Mouse (Mus musculus) MEL (cell line): ENCODE measurements around the gene Dock4. TPM values are rescaled to one million over a fixed set of nuclear protein-coding genes. Genes with fewer than 3 reads are reported as not detected.

Source experiments
- DNase-seq: peaks from one replicate; pipeline ENCODE4 v3.0.0; 2011; ENCODE audit warnings: low read depth, low spot score
- H3K27ac ChIP-seq: 2 replicates; pipeline ENCODE4 v1.5.1; 2012; ENCODE audit warnings: low read depth, mild to moderate bottlenecking, control low read depth, low read length, moderate library complexity; ENCODE audit not compliant: control insufficient read depth
- H3K27me3 ChIP-seq, 2 experiments: fragments of 150-350 bp in 1 of 2; sonication (generic) in 1 of 2; 2 replicates each; pipeline ENCODE4 v1.6.1; 2012; ENCODE audit warnings: low read length in 2 of 2, mild to moderate bottlenecking in 2 of 2, improper control_type of control experiment in 1 of 2, moderate library complexity in 1 of 2; ENCODE audit not compliant: insufficient read depth in 2 of 2, control insufficient read depth in 1 of 2
- H3K36me3 ChIP-seq, 2 experiments: 2 replicates each; pipeline ENCODE4 v1.6.1; 2012 to 2014; ENCODE audit warnings: low read length in 2 of 2, improper control_type of control experiment in 1 of 2, inconsistent platforms in 1 of 2, mild to moderate bottlenecking in 1 of 2; ENCODE audit not compliant: insufficient read depth in 2 of 2, control insufficient read depth in 1 of 2
- H3K4me1 ChIP-seq, 2 experiments: fragments of 150-350 bp in 1 of 2; sonication (generic) in 1 of 2; 2 replicates each; pipeline ENCODE4 v1.6.1; 2012; ENCODE audit warnings: low read length in 2 of 2, improper control_type of control experiment in 1 of 2, mild to moderate bottlenecking in 1 of 2; ENCODE audit not compliant: insufficient read depth in 2 of 2, control insufficient read depth in 1 of 2
- H3K4me3 ChIP-seq, 2 experiments: fragments of 150-350 bp in 1 of 2; sonication (generic) in 1 of 2; 2 replicates each; pipeline ENCODE4 v1.5.1; 2012; ENCODE audit warnings: low read depth in 2 of 2, low read length in 2 of 2, mild to moderate bottlenecking in 2 of 2, moderate library complexity in 2 of 2, control low read depth in 1 of 2, improper control_type of control experiment in 1 of 2; ENCODE audit not compliant: control insufficient read depth in 1 of 2, insufficient read depth in 1 of 2
- H3K79me2 ChIP-seq: 2 replicates; pipeline ENCODE4 v1.6.1; 2012; ENCODE audit warnings: mild to moderate bottlenecking, low read length, moderate library complexity; ENCODE audit not compliant: control insufficient read depth, poor library complexity, insufficient read depth
- H3K9ac ChIP-seq: 2 replicates; pipeline ENCODE4 v1.6.1; 2012; ENCODE audit warnings: low read depth, mild to moderate bottlenecking, control low read depth, low read length, moderate library complexity; ENCODE audit not compliant: control insufficient read depth, poor library complexity, severe bottlenecking
- H3K9me3 ChIP-seq: fragments of 150-350 bp; sonication (generic); replicated peaks from 2 replicates; pipeline ENCODE4 v1.6.1; 2012; ENCODE audit warnings: mild to moderate bottlenecking, low read length, improper control_type of control experiment, moderate library complexity; ENCODE audit not compliant: insufficient read depth
- CHD1 ChIP-seq: IDR thresholded peaks from 2 replicates; pipeline ENCODE4 v1.6.1; 2012; ENCODE audit warnings: low read depth, mild to moderate bottlenecking, inconsistent platforms, low read length, improper control_type of control experiment
- CHD2 ChIP-seq: IDR thresholded peaks from 2 replicates; pipeline ENCODE4 v1.6.1; 2011; ENCODE audit warnings: low read length, improper control_type of control experiment
- CTCF ChIP-seq, 3 experiments: IDR thresholded peaks in 2 of 3; conservative IDR thresholded peaks in 1 of 3; 2 replicates each; pipeline ENCODE4 v1.5.1; 2011 to 2012; ENCODE audit warnings: low read length in 3 of 3, low read depth in 2 of 3, mild to moderate bottlenecking in 2 of 3, improper control_type of control experiment in 1 of 3, inconsistent platforms in 1 of 3, mixed read lengths in 1 of 3, moderate library complexity in 1 of 3; ENCODE audit not compliant: control insufficient read depth in 1 of 3, insufficient read depth in 1 of 3, poor library complexity in 1 of 3, severe bottlenecking in 1 of 3
- ETS1 ChIP-seq: IDR thresholded peaks from 2 replicates; pipeline ENCODE4 v1.6.1; 2012; ENCODE audit warnings: low read depth, mild to moderate bottlenecking, inconsistent platforms, low read length, improper control_type of control experiment, moderate library complexity
- GATA1 ChIP-seq: IDR thresholded peaks from 2 replicates; pipeline ENCODE4 v1.6.1; 2011; ENCODE audit warnings: low read depth, low read length, improper control_type of control experiment
- HCFC1 ChIP-seq: IDR thresholded peaks from 2 replicates; pipeline ENCODE4 v1.6.1; 2012; ENCODE audit warnings: low read depth, mild to moderate bottlenecking, inconsistent platforms, low read length, improper control_type of control experiment, moderate library complexity
- MAFK ChIP-seq: IDR thresholded peaks from 2 replicates; pipeline ENCODE4 v1.6.1; 2011; ENCODE audit warnings: low read depth, mild to moderate bottlenecking, low read length, improper control_type of control experiment, borderline replicate concordance
- MYB ChIP-seq: IDR thresholded peaks from 2 replicates; pipeline ENCODE4 v1.6.1; 2011; ENCODE audit warnings: mild to moderate bottlenecking, low read depth, low read length, improper control_type of control experiment
- MYC ChIP-seq: IDR thresholded peaks from 2 replicates; pipeline ENCODE4 v1.6.1; 2011; ENCODE audit warnings: low read depth, mild to moderate bottlenecking, low read length, improper control_type of control experiment, moderate library complexity
- POLR2A ChIP-seq, 2 experiments: IDR thresholded peaks; 2 replicates each; pipeline ENCODE4 v1.6.1; 2011 to 2012; ENCODE audit warnings: low read length in 2 of 2, mild to moderate bottlenecking in 2 of 2, control low read depth in 1 of 2, improper control_type of control experiment in 1 of 2, low read depth in 1 of 2, moderate library complexity in 1 of 2; ENCODE audit not compliant: control insufficient read depth in 1 of 2, insufficient read depth in 1 of 2, poor library complexity in 1 of 2
- POLR2AphosphoS2 ChIP-seq: IDR thresholded peaks from 2 replicates; pipeline ENCODE4 v1.6.1; 2011; ENCODE audit warnings: low read length, improper control_type of control experiment
- RAD21 ChIP-seq: IDR thresholded peaks from 2 replicates; pipeline ENCODE4 v1.6.1; 2011; ENCODE audit warnings: mild to moderate bottlenecking, low read depth, low read length, improper control_type of control experiment
- SIN3A ChIP-seq: IDR thresholded peaks from 2 replicates; pipeline ENCODE4 v1.6.1; 2012; ENCODE audit warnings: low read length, improper control_type of control experiment, inconsistent platforms
- SMC3 ChIP-seq: IDR thresholded peaks from 2 replicates; pipeline ENCODE4 v1.6.1; 2011; ENCODE audit warnings: low read depth, low read length, improper control_type of control experiment
- TBP ChIP-seq: IDR thresholded peaks from 2 replicates; pipeline ENCODE4 v1.8.0; 2011; ENCODE audit warnings: low read depth, low read length, improper control_type of control experiment
- UBTF ChIP-seq: IDR thresholded peaks from 2 replicates; pipeline ENCODE4 v1.6.1; 2012; ENCODE audit warnings: low read depth, mild to moderate bottlenecking, inconsistent platforms, low read length, improper control_type of control experiment, moderate library complexity, borderline replicate concordance; ENCODE audit not compliant: insufficient read depth
- USF1 ChIP-seq: IDR thresholded peaks from 2 replicates; pipeline ENCODE4 v1.6.1; 2014; ENCODE audit warnings: low read depth, mild to moderate bottlenecking, inconsistent platforms, low read length, improper control_type of control experiment, moderate library complexity
- USF2 ChIP-seq, 2 experiments: IDR thresholded peaks; 2 replicates each; pipeline ENCODE4 v1.6.1; 2011 to 2012; ENCODE audit warnings: improper control_type of control experiment in 2 of 2, low read length in 2 of 2, borderline replicate concordance in 1 of 2, inconsistent platforms in 1 of 2, low read depth in 1 of 2, mild to moderate bottlenecking in 1 of 2; ENCODE audit not compliant: insufficient read depth in 1 of 2
- ZC3H11A ChIP-seq: IDR thresholded peaks from 2 replicates; pipeline ENCODE4 v1.6.1; 2012; ENCODE audit warnings: low read depth, mild to moderate bottlenecking, inconsistent platforms, low read length, improper control_type of control experiment
- ZKSCAN1 ChIP-seq: IDR thresholded peaks from 2 replicates; pipeline ENCODE4 v1.6.1; 2012; ENCODE audit warnings: low read depth, mild to moderate bottlenecking, inconsistent platforms, low read length, improper control_type of control experiment, moderate library complexity
- ZMIZ1 ChIP-seq: IDR thresholded peaks from 2 replicates; pipeline ENCODE4 v1.6.1; 2012; ENCODE audit warnings: low read depth, mild to moderate bottlenecking, inconsistent platforms, low read length, improper control_type of control experiment, moderate library complexity
- polyA plus RNA-seq, 2 experiments: library from polyadenylated mRNA; stranded (reverse) in 1 of 2; unstranded in 1 of 2; fragments of >175 nt in 1 of 2; fragments of >200 nt in 1 of 2; gene quantifications; 2 replicates each; pipeline versions ENCODE4 v1.2.1 to v1.2.4; 2012; ENCODE audit warnings: low replicate concordance in 2 of 2, low read depth in 1 of 2; ENCODE audit not compliant: insufficient read length in 2 of 2, insufficient read depth in 1 of 2, missing spikeins in 1 of 2
- total RNA-seq: library from RNA; depleted of rRNA; stranded (reverse); fragments of 300-350 nt; gene quantifications from 2 replicates; pipeline ENCODE4 v1.2.3, GENCODE M21; 2012

Dock4 gene
- total and polyA plus RNA-seq, 3 experiments = 0.08 to 0.17 TPM; not detected in 1

DNA sequence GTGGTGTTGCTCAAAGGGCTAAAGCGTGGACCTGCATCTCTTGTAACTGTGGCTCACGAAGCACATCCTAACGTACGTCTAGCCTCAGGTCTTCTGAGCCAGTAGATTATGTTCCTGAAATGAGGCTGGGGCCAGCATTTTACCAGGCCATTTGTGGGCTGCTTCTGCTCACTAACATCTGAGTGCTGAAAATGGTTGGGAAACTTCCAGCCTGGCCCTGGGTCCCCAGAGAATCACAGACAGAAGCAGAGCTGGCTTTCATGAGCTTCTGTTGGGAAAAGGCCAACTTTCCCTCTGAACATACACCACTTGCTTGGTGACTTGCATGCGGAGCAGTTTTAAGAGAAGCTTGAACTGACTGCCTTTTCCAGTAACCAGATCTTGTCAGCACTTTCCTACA, 393.2 kb downstream of the Dock4 start:
- H3K9me3 ChIP-seq = no peaks in the 10 kb centered on the region
- TF ChIP-seq CHD2 (no peak), MYB (no peak), CHD1 (no peak), USF1 (no peak), HCFC1 (no peak)
- H3K27ac ChIP-seq = no peak overlapping the region
- no peak overlapping the region for H3K4me3 ChIP-seq
- H3K79me2 ChIP-seq = no peaks in the 10 kb centered on the region
- no peaks in the 10 kb centered on the region for H3K27me3 ChIP-seq
- DNase-seq = no peak
- no peaks in the 10 kb centered on the region for H3K36me3 ChIP-seq
- no peak overlapping the region for H3K9ac ChIP-seq
- no peaks in the 10 kb centered on the region; a peak in 1 of 4 replicates for H3K4me1 ChIP-seq

DNA sequence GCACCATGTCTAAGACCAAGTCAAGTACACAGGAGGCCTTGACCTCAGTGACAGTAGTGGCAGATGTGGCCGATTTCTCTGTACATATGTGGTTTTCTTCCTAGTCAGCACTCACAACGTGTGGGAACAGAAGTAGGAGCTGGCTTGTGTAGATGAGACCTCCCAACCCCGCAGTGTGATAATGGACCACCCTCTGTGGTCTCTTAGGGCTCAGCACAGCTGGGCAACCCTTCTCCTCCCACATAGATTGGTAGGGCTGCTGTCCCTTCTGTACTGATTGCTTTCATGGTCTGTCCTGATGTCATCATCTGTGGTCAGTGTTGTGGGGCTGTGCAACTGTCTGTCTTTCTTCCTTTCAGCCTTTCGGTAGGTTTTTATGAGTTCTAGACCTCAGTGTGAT, 394.1 kb downstream of the Dock4 start:
- Histone ChIP-seq H3K9ac (no peak overlapping the region), H3K79me2 (no peaks in the 10 kb centered on the region), H3K9me3 (no peaks in the 10 kb centered on the region), H3K4me1 (no peaks in the 10 kb centered on the region; a peak in 1 of 4 replicates), H3K27me3 (no peaks in the 10 kb centered on the region), H3K27ac (no peak overlapping the region), H3K36me3 (no peaks in the 10 kb centered on the region), H3K4me3 (no peak overlapping the region)
- no peak for TF ChIP-seq UBTF
- DNase-seq = no peak

DNA sequence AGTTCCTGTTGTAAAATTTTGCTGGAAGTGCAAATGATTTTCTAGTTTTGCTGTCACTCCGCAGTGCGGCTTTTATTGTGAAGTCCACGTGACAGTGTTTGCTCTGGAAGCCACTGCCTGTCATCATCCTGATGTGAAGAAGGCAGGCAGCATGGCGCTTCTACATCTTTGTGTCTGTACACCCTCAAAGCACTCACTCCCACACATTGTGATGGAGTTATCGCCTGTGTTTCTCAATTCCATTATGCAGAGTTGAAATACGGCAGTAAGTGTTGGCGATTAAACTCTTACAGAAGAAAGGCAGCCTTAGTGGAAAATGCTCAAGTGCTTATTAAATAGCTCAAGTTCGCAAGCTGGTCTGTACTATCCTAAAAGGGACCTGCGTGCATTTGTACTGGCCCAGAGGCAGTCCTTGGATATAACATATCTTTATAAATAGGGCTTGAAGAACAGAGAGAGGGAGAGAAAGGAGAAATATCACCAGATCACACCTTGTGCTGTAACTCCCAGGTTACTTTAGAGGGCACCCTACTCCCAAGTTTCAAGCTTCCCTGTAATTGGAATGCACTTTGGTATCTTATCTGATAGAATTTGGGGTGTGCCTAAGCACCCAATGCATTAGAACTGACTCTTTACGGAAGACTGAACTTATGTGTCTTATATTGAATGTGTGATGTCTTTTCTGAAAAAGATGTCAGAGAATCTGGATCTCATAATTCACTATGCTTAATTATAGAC, 396.7 kb downstream of the Dock4 start:
- peak; percentile 31 for DNase-seq
- Histone ChIP-seq H3K27ac (no peak overlapping the region), H3K9me3 (no peaks in the 10 kb centered on the region), H3K27me3 (no peaks in the 10 kb centered on the region), H3K4me3 (no peak overlapping the region), H3K79me2 (no peaks in the 10 kb centered on the region), H3K36me3 (no peaks in the 10 kb centered on the region), H3K9ac (no peak overlapping the region), H3K4me1 (no peaks in the 10 kb centered on the region; a peak in 1 of 4 replicates)
- no peak for TF ChIP-seq MAFK
- peak; percentile 73 for TF ChIP-seq SMC3
- TF ChIP-seq USF2 (IDR thresholded peaks at IDR 0.05; ENCODE audit: borderline replicate concordance in 1 of 2, insufficient read depth in 1 of 2, low read depth in 1 of 2, low read length in 2 of 2) = no peak
- no peak for TF ChIP-seq ZKSCAN1
- no peak for TF ChIP-seq ETS1
- no peak for TF ChIP-seq MYC
- TF ChIP-seq ZC3H11A = peak; percentile 67
- TF ChIP-seq RAD21 = peak; percentile 79
- TF ChIP-seq MYB = no peak
- no peak for TF ChIP-seq TBP
- TF ChIP-seq ZMIZ1 = no peak
- TF ChIP-seq UBTF = no peak
- TF ChIP-seq CHD1 = no peak
- peak in 1 of 3 experiments; percentile 65; a peak in 2 of 6 replicates for TF ChIP-seq CTCF (IDR thresholded peaks at IDR 0.05 in 2 of 3, conservative IDR thresholded peaks at IDR 0.05 in 1 of 3; ENCODE audit: control insufficient read depth in 1 of 3, insufficient read depth in 1 of 3, low read depth in 2 of 3, low read length in 3 of 3, poor library complexity in 1 of 3, severe bottlenecking in 1 of 3)
- no peak for TF ChIP-seq SIN3A
- peak; percentile 39 for TF ChIP-seq GATA1
- TF ChIP-seq POLR2A (IDR thresholded peaks at IDR 0.05; ENCODE audit: control insufficient read depth in 1 of 2, insufficient read depth in 1 of 2, low read depth in 1 of 2, low read length in 2 of 2, poor library complexity in 1 of 2) = no peak
- no peak for TF ChIP-seq POLR2AphosphoS2
